Mouse (Mus musculus) MEL (cell line): Measurements from ENCODE around the gene Tjp2. TPM values are rescaled to one million over a fixed set of nuclear protein-coding genes. Genes with fewer than 3 reads are reported as not detected.
A peak's percentile ranks its signal among the peaks of the same experiment; 100 is the strongest.

ENCODE experiments used
- DNase-seq: peaks from one replicate; pipeline ENCODE4 v3.0.0; 2011; ENCODE audit warnings: low read depth, low spot score
- H3K27ac ChIP-seq: 2 replicates; pipeline ENCODE4 v1.5.1; 2012; ENCODE audit warnings: low read depth, mild to moderate bottlenecking, control low read depth, low read length, moderate library complexity; ENCODE audit not compliant: control insufficient read depth
- H3K27me3 ChIP-seq, 2 experiments: fragments of 150-350 bp in 1 of 2; sonication (generic) in 1 of 2; 2 replicates each; pipeline ENCODE4 v1.6.1; 2012; ENCODE audit warnings: low read length in 2 of 2, mild to moderate bottlenecking in 2 of 2, improper control_type of control experiment in 1 of 2, moderate library complexity in 1 of 2; ENCODE audit not compliant: insufficient read depth in 2 of 2, control insufficient read depth in 1 of 2
- H3K36me3 ChIP-seq, 2 experiments: 2 replicates each; pipeline ENCODE4 v1.6.1; 2012 to 2014; ENCODE audit warnings: low read length in 2 of 2, improper control_type of control experiment in 1 of 2, inconsistent platforms in 1 of 2, mild to moderate bottlenecking in 1 of 2; ENCODE audit not compliant: insufficient read depth in 2 of 2, control insufficient read depth in 1 of 2
- H3K4me1 ChIP-seq, 2 experiments: fragments of 150-350 bp in 1 of 2; sonication (generic) in 1 of 2; 2 replicates each; pipeline ENCODE4 v1.6.1; 2012; ENCODE audit warnings: low read length in 2 of 2, improper control_type of control experiment in 1 of 2, mild to moderate bottlenecking in 1 of 2; ENCODE audit not compliant: insufficient read depth in 2 of 2, control insufficient read depth in 1 of 2
- H3K4me3 ChIP-seq, 2 experiments: fragments of 150-350 bp in 1 of 2; sonication (generic) in 1 of 2; 2 replicates each; pipeline ENCODE4 v1.5.1; 2012; ENCODE audit warnings: low read depth in 2 of 2, low read length in 2 of 2, mild to moderate bottlenecking in 2 of 2, moderate library complexity in 2 of 2, control low read depth in 1 of 2, improper control_type of control experiment in 1 of 2; ENCODE audit not compliant: control insufficient read depth in 1 of 2, insufficient read depth in 1 of 2
- H3K79me2 ChIP-seq: 2 replicates; pipeline ENCODE4 v1.6.1; 2012; ENCODE audit warnings: mild to moderate bottlenecking, low read length, moderate library complexity; ENCODE audit not compliant: control insufficient read depth, poor library complexity, insufficient read depth
- H3K9ac ChIP-seq: 2 replicates; pipeline ENCODE4 v1.6.1; 2012; ENCODE audit warnings: low read depth, mild to moderate bottlenecking, control low read depth, low read length, moderate library complexity; ENCODE audit not compliant: control insufficient read depth, poor library complexity, severe bottlenecking
- H3K9me3 ChIP-seq: fragments of 150-350 bp; sonication (generic); replicated peaks from 2 replicates; pipeline ENCODE4 v1.6.1; 2012; ENCODE audit warnings: mild to moderate bottlenecking, low read length, improper control_type of control experiment, moderate library complexity; ENCODE audit not compliant: insufficient read depth
- CHD1 ChIP-seq: IDR thresholded peaks from 2 replicates; pipeline ENCODE4 v1.6.1; 2012; ENCODE audit warnings: low read depth, mild to moderate bottlenecking, inconsistent platforms, low read length, improper control_type of control experiment
- CHD2 ChIP-seq: IDR thresholded peaks from 2 replicates; pipeline ENCODE4 v1.6.1; 2011; ENCODE audit warnings: low read length, improper control_type of control experiment
- E2F4 ChIP-seq: IDR thresholded peaks from 2 replicates; pipeline ENCODE4 v1.6.1; 2011; ENCODE audit warnings: low read depth, low read length, improper control_type of control experiment, borderline replicate concordance
- ELF1 ChIP-seq: IDR thresholded peaks from 2 replicates; pipeline ENCODE4 v1.6.1; 2014; ENCODE audit warnings: low read depth, mild to moderate bottlenecking, inconsistent platforms, low read length, improper control_type of control experiment, moderate library complexity
- EP300 ChIP-seq, 2 experiments: IDR thresholded peaks; 2 replicates each; pipeline ENCODE4 v1.6.1; 2011; ENCODE audit warnings: improper control_type of control experiment in 2 of 2, low read length in 2 of 2, low read depth in 1 of 2, mild to moderate bottlenecking in 1 of 2
- GABPA ChIP-seq: IDR thresholded peaks from 2 replicates; pipeline ENCODE4 v1.6.1; 2012; ENCODE audit warnings: low read depth, mild to moderate bottlenecking, inconsistent platforms, low read length, improper control_type of control experiment, moderate library complexity
- HCFC1 ChIP-seq: IDR thresholded peaks from 2 replicates; pipeline ENCODE4 v1.6.1; 2012; ENCODE audit warnings: low read depth, mild to moderate bottlenecking, inconsistent platforms, low read length, improper control_type of control experiment, moderate library complexity
- JUND ChIP-seq: IDR thresholded peaks from 2 replicates; pipeline ENCODE4 v1.6.1; 2011; ENCODE audit warnings: low read depth, mild to moderate bottlenecking, improper control_type of control experiment, low read length
- MAX ChIP-seq: IDR thresholded peaks from 2 replicates; pipeline ENCODE4 v1.6.1; 2011; ENCODE audit warnings: low read length, improper control_type of control experiment
- MAZ ChIP-seq: IDR thresholded peaks from 2 replicates; pipeline ENCODE4 v1.6.1; 2012; ENCODE audit warnings: low read depth, mild to moderate bottlenecking, inconsistent platforms, low read length, improper control_type of control experiment
- MEF2A ChIP-seq: IDR thresholded peaks from 2 replicates; pipeline ENCODE4 v1.6.1; 2014; ENCODE audit warnings: low read depth, mild to moderate bottlenecking, inconsistent platforms, low read length, improper control_type of control experiment; ENCODE audit not compliant: poor library complexity, insufficient replicate concordance, severe bottlenecking; ENCODE audit errors: extremely low read depth
- MXI1 ChIP-seq: IDR thresholded peaks from 2 replicates; pipeline ENCODE4 v1.6.1; 2011; ENCODE audit warnings: mild to moderate bottlenecking, low read depth, low read length, improper control_type of control experiment
- MYB ChIP-seq: IDR thresholded peaks from 2 replicates; pipeline ENCODE4 v1.6.1; 2011; ENCODE audit warnings: mild to moderate bottlenecking, low read depth, low read length, improper control_type of control experiment
- MYC ChIP-seq: IDR thresholded peaks from 2 replicates; pipeline ENCODE4 v1.6.1; 2011; ENCODE audit warnings: low read depth, mild to moderate bottlenecking, low read length, improper control_type of control experiment, moderate library complexity
- NELFE ChIP-seq: IDR thresholded peaks from 2 replicates; pipeline ENCODE4 v1.6.1; 2011; ENCODE audit warnings: low read depth, low read length, improper control_type of control experiment
- POLR2A ChIP-seq, 2 experiments: IDR thresholded peaks; 2 replicates each; pipeline ENCODE4 v1.6.1; 2011 to 2012; ENCODE audit warnings: low read length in 2 of 2, mild to moderate bottlenecking in 2 of 2, control low read depth in 1 of 2, improper control_type of control experiment in 1 of 2, low read depth in 1 of 2, moderate library complexity in 1 of 2; ENCODE audit not compliant: control insufficient read depth in 1 of 2, insufficient read depth in 1 of 2, poor library complexity in 1 of 2
- POLR2AphosphoS5 ChIP-seq: IDR thresholded peaks from 2 replicates; pipeline ENCODE4 v1.6.1; 2012; ENCODE audit warnings: low read depth, borderline replicate concordance, mild to moderate bottlenecking, inconsistent platforms, low read length, moderate library complexity, mixed read lengths
- RCOR1 ChIP-seq: IDR thresholded peaks from 2 replicates; pipeline ENCODE4 v1.6.1; 2012; ENCODE audit warnings: low read depth, mild to moderate bottlenecking, inconsistent platforms, low read length, improper control_type of control experiment
- SIN3A ChIP-seq: IDR thresholded peaks from 2 replicates; pipeline ENCODE4 v1.6.1; 2012; ENCODE audit warnings: low read length, improper control_type of control experiment, inconsistent platforms
- SMC3 ChIP-seq: IDR thresholded peaks from 2 replicates; pipeline ENCODE4 v1.6.1; 2011; ENCODE audit warnings: low read depth, low read length, improper control_type of control experiment
- TAL1 ChIP-seq: IDR thresholded peaks from 2 replicates; pipeline ENCODE4 v1.6.1; 2012; ENCODE audit warnings: mild to moderate bottlenecking, inconsistent platforms, low read length, moderate library complexity, mixed read lengths
- TBP ChIP-seq: IDR thresholded peaks from 2 replicates; pipeline ENCODE4 v1.8.0; 2011; ENCODE audit warnings: low read depth, low read length, improper control_type of control experiment
- TCF12 ChIP-seq: IDR thresholded peaks from 2 replicates; pipeline ENCODE4 v1.6.1; 2014; ENCODE audit warnings: low read depth, mild to moderate bottlenecking, inconsistent platforms, low read length, improper control_type of control experiment, moderate library complexity
- UBTF ChIP-seq: IDR thresholded peaks from 2 replicates; pipeline ENCODE4 v1.6.1; 2012; ENCODE audit warnings: low read depth, mild to moderate bottlenecking, inconsistent platforms, low read length, improper control_type of control experiment, moderate library complexity, borderline replicate concordance; ENCODE audit not compliant: insufficient read depth
- USF1 ChIP-seq: IDR thresholded peaks from 2 replicates; pipeline ENCODE4 v1.6.1; 2014; ENCODE audit warnings: low read depth, mild to moderate bottlenecking, inconsistent platforms, low read length, improper control_type of control experiment, moderate library complexity
- ZC3H11A ChIP-seq: IDR thresholded peaks from 2 replicates; pipeline ENCODE4 v1.6.1; 2012; ENCODE audit warnings: low read depth, mild to moderate bottlenecking, inconsistent platforms, low read length, improper control_type of control experiment
- ZMIZ1 ChIP-seq: IDR thresholded peaks from 2 replicates; pipeline ENCODE4 v1.6.1; 2012; ENCODE audit warnings: low read depth, mild to moderate bottlenecking, inconsistent platforms, low read length, improper control_type of control experiment, moderate library complexity
- polyA plus RNA-seq, 2 experiments: library from polyadenylated mRNA; stranded (reverse) in 1 of 2; unstranded in 1 of 2; fragments of >175 nt in 1 of 2; fragments of >200 nt in 1 of 2; gene quantifications; 2 replicates each; pipeline versions ENCODE4 v1.2.1 to v1.2.4; 2012; ENCODE audit warnings: low replicate concordance in 2 of 2, low read depth in 1 of 2; ENCODE audit not compliant: insufficient read length in 2 of 2, insufficient read depth in 1 of 2, missing spikeins in 1 of 2
- total RNA-seq: library from RNA; depleted of rRNA; stranded (reverse); fragments of 300-350 nt; gene quantifications from 2 replicates; pipeline ENCODE4 v1.2.3, GENCODE M21; 2012

Tjp2 gene
- total and polyA plus RNA-seq, 3 experiments: 3.0 to 8.3 TPM; not detected in 1

DNA sequence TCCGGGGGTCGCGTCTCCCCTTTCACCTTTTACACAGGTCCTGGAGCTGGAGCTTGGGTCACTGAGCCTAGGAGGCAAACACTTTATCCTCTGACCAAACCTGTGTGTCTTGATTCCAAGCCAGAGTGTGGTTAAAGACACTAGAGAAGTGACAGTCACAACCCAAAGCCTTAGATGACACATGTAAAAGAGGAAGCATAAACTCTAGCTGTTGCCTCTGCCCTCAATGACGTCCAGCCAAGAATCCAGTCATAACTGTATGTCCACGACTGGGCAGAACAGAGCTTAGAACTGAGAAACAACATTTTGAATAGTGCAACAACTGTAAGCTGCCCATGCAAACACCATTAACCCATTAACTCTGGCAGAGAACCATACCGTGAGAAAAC lies 68.8 kb downstream of the Tjp2 start:
- Histone ChIP-seq H3K4me3 (no peak overlapping the region), H3K4me1 (no peaks in the 10 kb centered on the region), H3K27me3 (no peaks in the 10 kb centered on the region), H3K9me3 (no peaks in the 10 kb centered on the region), H3K79me2 (no peaks in the 10 kb centered on the region), H3K36me3 (no peaks in the 10 kb centered on the region), H3K9ac (no peak overlapping the region), H3K27ac (no peak overlapping the region)
- TF ChIP-seq CHD2 (no peak), TBP (no peak), MYC (no peak), TCF12 (no peak), CHD1 (no peak), E2F4 (no peak), MEF2A (no peak), MAZ (no peak), ZMIZ1 (no peak), SIN3A (no peak), EP300 (IDR thresholded peaks at IDR 0.05; ENCODE audit: low read depth in 1 of 2, low read length in 2 of 2) (no peak), GABPA (no peak), ELF1 (no peak), HCFC1 (no peak), SMC3 (no peak), NELFE (no peak), TAL1 (no peak), MYB (no peak), MAX (no peak)
- DNase-seq: peak; percentile 70

DNA sequence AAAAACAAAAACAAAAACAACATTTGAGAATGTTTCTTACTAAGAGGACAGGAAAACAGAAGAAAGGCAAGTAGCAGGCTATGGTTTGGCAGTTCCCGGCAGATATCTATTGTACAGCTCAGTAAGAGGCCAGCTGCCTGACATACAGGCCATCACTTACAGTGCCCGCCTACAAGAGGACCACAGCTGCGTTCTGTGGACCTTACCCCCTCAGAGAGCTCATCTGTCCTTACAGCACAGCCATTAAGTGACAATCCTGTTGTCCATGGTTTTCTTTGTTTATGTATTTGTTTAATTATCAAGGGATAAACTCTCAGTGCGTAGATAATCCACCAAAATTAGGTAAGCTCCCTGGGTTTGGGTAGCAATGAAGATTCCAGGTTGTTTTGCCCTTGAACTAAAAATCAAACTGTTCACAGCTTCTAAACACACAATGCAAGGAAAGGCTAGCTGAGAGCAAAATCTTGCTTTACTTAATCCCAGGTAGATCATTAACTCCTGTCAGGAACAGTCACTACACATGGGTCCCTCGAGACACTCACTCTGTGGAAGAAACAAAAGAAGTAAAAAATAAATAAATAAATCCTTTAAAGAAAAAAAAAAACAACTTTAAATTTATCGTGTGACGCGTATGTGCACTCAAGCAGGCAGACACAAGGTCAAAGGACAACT lies 69.3 kb downstream of the Tjp2 start:
- H3K9me3 ChIP-seq: no peaks in the 10 kb centered on the region
- no peaks in the 10 kb centered on the region for H3K79me2 ChIP-seq
- H3K36me3 ChIP-seq: no peaks in the 10 kb centered on the region
- H3K9ac ChIP-seq: no peak overlapping the region
- no peak overlapping the region for H3K4me3 ChIP-seq
- H3K27me3 ChIP-seq: no peaks in the 10 kb centered on the region
- no peak overlapping the region for H3K27ac ChIP-seq
- H3K4me1 ChIP-seq: no peaks in the 10 kb centered on the region
- TF ChIP-seq ZC3H11A: no peak
- TF ChIP-seq GABPA: no peak
- TF ChIP-seq POLR2A (IDR thresholded peaks at IDR 0.05; ENCODE audit: control insufficient read depth in 1 of 2, insufficient read depth in 1 of 2, low read depth in 1 of 2, low read length in 2 of 2, poor library complexity in 1 of 2): no peak
- no peak for TF ChIP-seq CHD1
- TF ChIP-seq RCOR1: no peak
- no peak for TF ChIP-seq TCF12
- TF ChIP-seq TBP: no peak
- TF ChIP-seq MAZ: no peak
- TF ChIP-seq ZMIZ1: no peak
- no peak for TF ChIP-seq USF1
- no peak for TF ChIP-seq JUND
- TF ChIP-seq SMC3: no peak
- no peak for TF ChIP-seq POLR2AphosphoS5
- no peak for TF ChIP-seq MXI1
- no peak for TF ChIP-seq MYB
- TF ChIP-seq SIN3A: no peak
- no peak for TF ChIP-seq UBTF
- TF ChIP-seq ELF1: no peak
- no peak for TF ChIP-seq HCFC1
- DNase-seq: no peak
